Mouse (Mus musculus) liver, postnatal 0 days (tissue): Measurements from ENCODE around the gene AI661453.
A peak's percentile ranks its signal among the peaks of the same experiment; 100 is the strongest.

Experiments used
- CTCF ChIP-seq: sonication (generic); IDR thresholded peaks from 2 replicates; pipeline ENCODE4 v1.5.1; 2016; ENCODE audit warnings: antibody characterized with exemption, low read depth
- EP300 ChIP-seq: IDR thresholded peaks from 2 replicates; pipeline ENCODE4 v1.6.1; 2016; ENCODE audit warnings: antibody characterized with exemption, low read depth, mild to moderate bottlenecking

- no peak for TF ChIP-seq CTCF
- 0 out of 2 replicates have a peak, but pooled peaks have one; percentile 17 for TF ChIP-seq EP300
Observed at GRCm38 (mm10) chr17:47464248-47464965, 28.0 kb downstream of the AI661453 start.
